Mouse (Mus musculus) cortical plate, adult 2 months (tissue): ENCODE measurements around the gene Ppp2ca. TPM values are rescaled to one million over a fixed set of nuclear protein-coding genes. Genes with fewer than 3 reads are reported as not detected.
A peak's percentile ranks its signal among the peaks of the same experiment; 100 is the strongest.

Experiments
- H3K27ac ChIP-seq: fragments of 200-500 bp; 2 replicates; pipeline ENCODE4 v1.5.1; 2012; ENCODE audit warnings: low read length, control low read depth, inconsistent platforms; ENCODE audit not compliant: insufficient read depth
- H3K4me1 ChIP-seq: fragments of 200-500 bp; 2 replicates; pipeline ENCODE4 v1.6.1; 2011; ENCODE audit warnings: low read length; ENCODE audit not compliant: control insufficient read depth, insufficient read depth
- H3K4me3 ChIP-seq: fragments of 200-500 bp; 2 replicates; pipeline ENCODE4 v1.5.1; 2011; ENCODE audit warnings: mild to moderate bottlenecking, low read length, control low read depth; ENCODE audit not compliant: insufficient read depth
- CTCF ChIP-seq: fragments of 200-500 bp; IDR thresholded peaks from 2 replicates; pipeline ENCODE4 v1.5.1; 2011; ENCODE audit warnings: mild to moderate bottlenecking, control low read depth, low read length; ENCODE audit not compliant: insufficient read depth; ENCODE audit errors: extremely low read depth
- POLR2A ChIP-seq: fragments of 200-500 bp; IDR thresholded peaks from 2 replicates; pipeline ENCODE4 v1.6.1; 2011; ENCODE audit warnings: mild to moderate bottlenecking, low read length, control low read depth; ENCODE audit not compliant: insufficient read depth; ENCODE audit errors: extremely low read depth
- polyA plus RNA-seq: library from polyadenylated mRNA; depleted of rRNA; stranded (reverse); fragments of >200 nt; gene quantifications from 2 replicates; pipeline ENCODE4 v1.2.3, GENCODE M21; 2012; rRNA removed

Gene Ppp2ca
- polyA plus RNA-seq = 106 and 107 TPM in 2 replicates

GRCm38 (mm10) chr11:52098398-52098946, at the start of gene Ppp2ca:
TSS of gene Ppp2ca (plus strand) at chr11:52098681.
- TF ChIP-seq CTCF = no peak
- TF ChIP-seq POLR2A = peak; percentile 84
- Histone ChIP-seq H3K4me1 (peaks cover 10% of the 10 kb centered on the region), H3K27ac (peak within 1 kb of the TSS; percentile 98), H3K4me3 (peak within 1 kb of the TSS; percentile 93)

GRCm38 (mm10) chr11:52053371-52053770, 45.1 kb upstream of the Ppp2ca start:
- H3K27ac ChIP-seq = no peak overlapping the region
- H3K4me1 ChIP-seq = no peaks in the 10 kb centered on the region
- H3K4me3 ChIP-seq = no peak overlapping the region
- TF ChIP-seq CTCF (no peak), POLR2A (no peak)

GRCm38 (mm10) chr11:52054728-52055127, 43.8 kb upstream of the Ppp2ca start:
- TF ChIP-seq CTCF (no peak), POLR2A (no peak)
- Histone ChIP-seq H3K27ac (no peak overlapping the region), H3K4me3 (no peak overlapping the region), H3K4me1 (no peaks in the 10 kb centered on the region)

GRCm38 (mm10) chr11:52056198-52056597, 42.3 kb upstream of the Ppp2ca start:
- TF ChIP-seq POLR2A (no peak), CTCF (no peak)

GRCm38 (mm10) chr11:52059001-52059400, 39.5 kb upstream of the Ppp2ca start:
- no peak overlapping the region for H3K4me3 ChIP-seq
- no peaks in the 10 kb centered on the region for H3K4me1 ChIP-seq
- no peak for TF ChIP-seq CTCF
- no peak for TF ChIP-seq POLR2A
- H3K27ac ChIP-seq = no peak overlapping the region

More at GRCm38 (mm10) chr11:52056198-52056597, 42.3 kb upstream of the Ppp2ca start:
- Histone ChIP-seq H3K4me1 (no peaks in the 10 kb centered on the region), H3K4me3 (no peak overlapping the region), H3K27ac (no peak overlapping the region)

GRCm38 (mm10) chr11:52060315-52060714, 38.2 kb upstream of the Ppp2ca start:
- Histone ChIP-seq H3K27ac (no peak overlapping the region), H3K4me1 (no peaks in the 10 kb centered on the region), H3K4me3 (no peak overlapping the region)
- TF ChIP-seq POLR2A = no peak
- no peak for TF ChIP-seq CTCF

- no peaks in the 10 kb centered on the region for H3K4me1 ChIP-seq
- H3K4me3 ChIP-seq = no peak overlapping the region
- no peak overlapping the region for H3K27ac ChIP-seq
- TF ChIP-seq POLR2A = no peak
- no peak for TF ChIP-seq CTCF
Observed at GRCm38 (mm10) chr11:52062406-52062805, 36.1 kb upstream of the Ppp2ca start.

- Histone ChIP-seq H3K27ac (no peak overlapping the region), H3K4me3 (no peak overlapping the region), H3K4me1 (no peaks in the 10 kb centered on the region)
- TF ChIP-seq CTCF = no peak
- no peak for TF ChIP-seq POLR2A
Observed at GRCm38 (mm10) chr11:52064398-52064797, 34.1 kb upstream of the Ppp2ca start.

GRCm38 (mm10) chr11:52065841-52066240, 32.6 kb upstream of the Ppp2ca start:
- Histone ChIP-seq H3K27ac (no peak overlapping the region), H3K4me1 (no peaks in the 10 kb centered on the region), H3K4me3 (no peak overlapping the region)
- no peak for TF ChIP-seq CTCF
- no peak for TF ChIP-seq POLR2A

- Histone ChIP-seq H3K27ac (no peak overlapping the region), H3K4me1 (0 out of 2 replicates have a peak, but pooled peaks cover 2% of the 10 kb centered on the region), H3K4me3 (no peak overlapping the region)
- TF ChIP-seq POLR2A (no peak), CTCF (no peak)
Observed at GRCm38 (mm10) chr11:52071768-52072167, 26.7 kb upstream of the Ppp2ca start.

GRCm38 (mm10) chr11:52073528-52074170, 24.8 kb upstream of the Ppp2ca start:
- H3K4me3 ChIP-seq = no peak overlapping the region
- H3K4me1 ChIP-seq = 0 out of 2 replicates have a peak, but pooled peaks cover 2% of the 10 kb centered on the region
- H3K27ac ChIP-seq = no peak overlapping the region
- TF ChIP-seq CTCF (no peak), POLR2A (no peak)
